Mouse (Mus musculus) liver, postnatal 0 days (tissue): ENCODE data around the gene Fbxw21. TPM values are rescaled to one million over a fixed set of nuclear protein-coding genes. Genes with fewer than 3 reads are reported as not detected.
"Not testable (repeated sequence)": the region's sequence is repeated elsewhere in the genome, so short reads cannot be mapped to it uniquely, and the experiment has no call there.

Experiments used
- ATAC-seq: fragments of 200-750 bp; cut with Nextera tagmentation; 2 replicates; pipeline ENCODE4 v1.8.0; 2017; ENCODE audit warnings: mild to moderate bottlenecking, moderate library complexity
- DNase-seq: peaks from one replicate; pipeline ENCODE4 v3.0.0-alpha.2; 2016
- H3K27ac ChIP-seq: fragments of 300-500 bp; sonication (generic); 2 replicates; pipeline ENCODE4 v1.5.1; 2014; ENCODE audit warnings: antibody characterized with exemption, moderate library complexity, mild to moderate bottlenecking, low read depth
- H3K27me3 ChIP-seq: fragments of 300-500 bp; sonication (generic); 2 replicates; pipeline ENCODE4 v1.6.1; 2014; ENCODE audit warnings: low read length, control low read depth, mixed read lengths; ENCODE audit not compliant: insufficient read depth
- H3K36me3 ChIP-seq: fragments of 300-500 bp; sonication (generic); replicated peaks from 2 replicates; pipeline ENCODE4 v1.6.1; 2014; ENCODE audit warnings: mild to moderate bottlenecking, control low read depth, low read length, moderate library complexity, mixed read lengths; ENCODE audit not compliant: insufficient read depth
- H3K4me1 ChIP-seq: fragments of 300-500 bp; sonication (generic); 2 replicates; pipeline ENCODE4 v1.6.1; 2014; ENCODE audit warnings: antibody characterized with exemption, mild to moderate bottlenecking, control low read depth; ENCODE audit not compliant: insufficient read depth
- H3K4me2 ChIP-seq: fragments of 300-500 bp; sonication (generic); 2 replicates; pipeline ENCODE4 v1.6.1; 2014; ENCODE audit warnings: low read depth, mild to moderate bottlenecking, low read length, moderate library complexity, mixed read lengths
- H3K4me3 ChIP-seq: fragments of 300-500 bp; sonication (generic); 2 replicates; pipeline ENCODE4 v1.5.1; 2014; ENCODE audit warnings: low read depth, low read length
- H3K9ac ChIP-seq: fragments of 300-500 bp; sonication (generic); replicated peaks from 2 replicates; pipeline ENCODE4 v1.6.1; 2014; ENCODE audit warnings: mild to moderate bottlenecking, moderate library complexity
- H3K9me3 ChIP-seq: fragments of 300-500 bp; sonication (generic); 2 replicates; pipeline ENCODE4 v1.6.1; 2016; ENCODE audit warnings: mild to moderate bottlenecking, control low read depth, low read length, mixed read lengths
- CTCF ChIP-seq: sonication (generic); IDR thresholded peaks from 2 replicates; pipeline ENCODE4 v1.5.1; 2016; ENCODE audit warnings: antibody characterized with exemption, low read depth
- EP300 ChIP-seq: IDR thresholded peaks from 2 replicates; pipeline ENCODE4 v1.6.1; 2016; ENCODE audit warnings: antibody characterized with exemption, low read depth, mild to moderate bottlenecking
- WGBS: fragments of 180-500 bp; shearing (Covaris S2); extraction: QIAGEN DNeasy Blood & Tissue Kit; methylation state at CpG from one replicate; pipeline ENCODE4 v1.1.7; 2014; ENCODE audit not compliant: insufficient replicate concordance; 5-methylcytosine and 5-hydroxymethylcytosine counted together
- polyA plus RNA-seq: library from polyadenylated mRNA; unstranded; fragments of >200 nt; fragmentation: Nextera tagmentation; extraction: Ambion mirVana; gene quantifications from 2 replicates; pipeline ENCODE4 v1.2.1, GENCODE M21; 2015

Gene Fbxw21
- polyA plus RNA-seq, result not detected in 2 replicates

DNA sequence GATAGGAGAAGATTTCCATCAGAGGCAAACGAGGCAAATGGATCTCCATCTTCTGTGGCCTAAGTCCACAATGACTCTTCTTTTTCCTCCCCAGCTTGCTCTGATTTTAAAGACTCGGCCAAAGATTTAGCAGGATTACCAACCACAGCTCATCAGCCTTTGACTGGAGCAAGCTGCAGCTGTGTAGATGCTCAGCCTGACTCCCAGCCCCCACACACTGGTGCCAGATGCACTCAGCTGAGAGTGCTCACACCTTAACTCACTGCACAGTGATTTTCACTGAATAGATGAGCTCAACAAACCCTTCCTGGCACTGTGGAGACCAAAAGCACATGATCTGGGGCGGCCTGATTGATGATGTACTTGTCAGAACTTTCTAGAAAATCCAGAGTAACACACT is at the start of gene Fbxw21:
TSS of gene Fbxw21 (minus strand) at position 101 of the 400 bp plus-strand sequence.
- no peaks in the 10 kb centered on the region for H3K4me1 ChIP-seq
- TF ChIP-seq CTCF, result no peak
- TF ChIP-seq EP300, result no peak
- no peak for ATAC-seq

DNA sequence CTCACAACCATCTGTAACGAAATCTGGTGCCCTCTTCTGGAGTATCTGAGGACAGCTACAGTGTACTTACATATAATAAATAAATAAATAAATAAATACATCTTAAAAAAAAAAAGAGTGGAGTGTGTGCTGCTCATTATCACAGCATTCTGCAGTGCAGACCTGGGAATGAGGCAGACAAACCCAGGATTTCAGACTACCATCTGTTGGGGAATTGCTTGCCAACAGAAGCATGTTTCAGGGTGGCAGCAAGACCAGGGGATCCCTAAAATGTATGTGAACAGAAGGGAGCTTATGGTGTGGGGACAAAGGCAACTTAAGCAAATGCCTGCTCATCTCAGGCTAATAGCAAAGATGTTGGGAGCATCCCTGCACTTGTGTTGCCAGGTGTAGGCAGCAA is 39.5 kb upstream of the Fbxw21 start:
- not testable (repeated sequence) for H3K4me1 ChIP-seq, ATAC-seq, H3K9ac ChIP-seq, H3K4me3 ChIP-seq, H3K27ac ChIP-seq, H3K4me2 ChIP-seq, DNase-seq, H3K27me3 ChIP-seq, H3K36me3 ChIP-seq, H3K9me3 ChIP-seq
- WGBS, result 43% methylated on average over 1 of the region's 1 CpGs

More for the DNA sequence above, at the start of gene Fbxw21:
- Histone ChIP-seq H3K4me3 (no peak within 1 kb of the TSS), H3K4me2 (no peak within 1 kb of the TSS), H3K9me3 (no peaks in the 10 kb centered on the region), H3K36me3 (no peaks in the 10 kb centered on the region), H3K27ac (no peak within 1 kb of the TSS), H3K27me3 (no peaks in the 10 kb centered on the region), H3K9ac (no peak within 1 kb of the TSS)
- WGBS, result 54% methylated on average over 3 of the region's 3 CpGs
- DNase-seq, result no peak

DNA sequence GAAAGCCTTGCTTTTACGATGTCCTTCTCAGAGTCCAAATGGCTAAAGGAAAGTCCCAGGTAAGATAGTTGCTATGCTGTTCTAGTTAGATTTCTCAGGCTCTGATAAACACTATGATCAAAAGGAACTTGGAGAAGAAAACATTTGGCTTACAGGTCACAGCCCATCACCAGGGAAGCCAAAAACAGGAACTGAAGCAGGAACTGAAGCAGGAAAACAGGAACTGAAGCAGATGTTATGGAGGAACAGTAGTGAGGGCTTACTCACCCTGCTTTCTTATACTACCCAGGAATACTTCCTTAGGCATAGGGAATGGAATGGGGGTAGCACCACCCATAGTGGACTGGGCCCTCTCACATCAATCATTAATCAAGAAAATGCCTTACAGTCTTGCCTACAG is 38.5 kb upstream of the Fbxw21 start:
- TF ChIP-seq EP300 (no peak), CTCF (no peak)
- Histone ChIP-seq H3K9me3 (no peaks in the 10 kb centered on the region), H3K27me3 (no peaks in the 10 kb centered on the region), H3K36me3 (no peaks in the 10 kb centered on the region), H3K4me3 (no peak overlapping the region), H3K4me2 (no peak overlapping the region), H3K9ac (no peak overlapping the region), H3K27ac (no peak overlapping the region), H3K4me1 (no peaks in the 10 kb centered on the region)
- DNase-seq (no peak), ATAC-seq (no peak)
- 81% methylated on average over 1 of the region's 1 CpGs for WGBS

DNA sequence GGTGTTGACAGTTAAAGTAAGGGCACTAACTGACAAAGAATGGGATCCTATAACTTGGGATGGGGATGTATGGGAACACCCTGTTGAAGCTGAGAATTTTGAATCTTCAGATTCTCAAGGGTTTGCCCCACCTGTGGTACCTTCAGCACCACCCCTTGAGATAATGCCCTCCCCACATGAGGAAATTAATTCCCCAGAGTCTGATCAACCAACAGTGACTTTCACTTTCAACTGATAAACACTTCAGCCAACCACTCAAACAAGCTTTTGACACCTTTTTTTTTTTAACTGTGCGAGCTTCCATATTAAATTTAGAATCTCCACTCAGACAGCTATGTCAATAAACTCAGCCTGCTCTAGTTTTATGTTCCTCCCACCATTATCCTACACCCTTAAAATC is 37.5 kb upstream of the Fbxw21 start:
- H3K36me3 ChIP-seq, result no peaks in the 10 kb centered on the region
- H3K9me3 ChIP-seq, result no peaks in the 10 kb centered on the region
- H3K9ac ChIP-seq, result no peak overlapping the region
- 67% methylated on average over 1 of the region's 1 CpGs for WGBS
- no peak for DNase-seq
- no peak for ATAC-seq
- no peak for TF ChIP-seq EP300
- TF ChIP-seq CTCF, result no peak
- H3K4me2 ChIP-seq, result no peak overlapping the region
- H3K4me3 ChIP-seq, result no peak overlapping the region
- H3K27me3 ChIP-seq, result no peaks in the 10 kb centered on the region
- H3K27ac ChIP-seq, result no peak overlapping the region
- H3K4me1 ChIP-seq, result no peaks in the 10 kb centered on the region

DNA sequence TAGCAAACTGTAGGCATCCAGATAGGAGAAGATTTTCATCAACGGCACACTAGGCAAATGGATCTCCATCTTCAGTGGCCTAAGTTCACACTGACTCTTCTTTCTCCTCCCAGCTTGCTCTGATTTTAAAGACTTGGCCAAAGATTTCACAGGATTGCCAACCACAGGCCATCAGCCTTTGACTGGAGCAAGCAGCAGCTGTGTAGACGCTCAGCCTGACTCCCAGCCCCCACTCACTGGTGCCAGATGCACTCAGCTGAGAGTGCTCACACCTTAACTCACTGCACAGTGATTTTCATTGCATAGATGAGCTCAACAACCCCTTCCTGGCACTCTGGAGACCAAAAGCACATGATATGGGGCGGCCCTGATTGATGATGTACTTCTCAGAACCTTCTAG is 34.0 kb upstream of the Fbxw21 start, which contains the start of gene Fbxw13:
TSS of gene Fbxw13 (minus strand) at position 101 of the 400 bp plus-strand sequence.
- not testable (repeated sequence) for H3K9ac ChIP-seq, H3K36me3 ChIP-seq, H3K27me3 ChIP-seq, H3K9me3 ChIP-seq, H3K4me3 ChIP-seq, ATAC-seq, DNase-seq, H3K27ac ChIP-seq, H3K4me2 ChIP-seq, H3K4me1 ChIP-seq
- 74% methylated on average over 3 of the region's 3 CpGs for WGBS

DNA sequence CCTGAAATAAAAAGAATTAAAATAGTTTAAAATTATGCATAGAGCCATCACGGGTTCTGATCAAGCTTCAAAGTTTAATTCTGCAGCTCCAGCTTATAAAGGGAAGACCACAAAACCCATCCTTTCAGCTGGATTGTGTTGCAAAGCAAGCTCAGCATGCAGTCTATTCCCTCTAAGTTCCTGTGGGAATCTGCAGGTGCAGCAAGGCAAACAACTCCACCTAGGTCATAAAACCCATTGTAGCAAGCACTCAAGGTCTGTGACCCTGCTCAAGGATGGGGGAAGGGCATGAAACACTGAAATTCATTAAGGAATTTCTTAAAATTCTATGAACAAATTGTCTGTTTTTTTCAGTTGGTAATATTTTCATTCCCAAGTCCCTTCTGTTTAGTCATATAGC is 15.4 kb upstream of the Fbxw21 start:
- 57% methylated on average over 1 of the region's 1 CpGs for WGBS
- Histone ChIP-seq H3K4me1 (no peaks in the 10 kb centered on the region), H3K4me2 (no peak overlapping the region), H3K4me3 (no peak overlapping the region), H3K36me3 (no peaks in the 10 kb centered on the region), H3K9ac (no peak overlapping the region), H3K9me3 (peaks cover 6% of the 10 kb centered on the region; the same call in 1 of the 2 replicates), H3K27me3 (no peaks in the 10 kb centered on the region), H3K27ac (no peak overlapping the region)
- no peak for ATAC-seq
- TF ChIP-seq CTCF, result no peak
- TF ChIP-seq EP300, result no peak
- no peak for DNase-seq

DNA sequence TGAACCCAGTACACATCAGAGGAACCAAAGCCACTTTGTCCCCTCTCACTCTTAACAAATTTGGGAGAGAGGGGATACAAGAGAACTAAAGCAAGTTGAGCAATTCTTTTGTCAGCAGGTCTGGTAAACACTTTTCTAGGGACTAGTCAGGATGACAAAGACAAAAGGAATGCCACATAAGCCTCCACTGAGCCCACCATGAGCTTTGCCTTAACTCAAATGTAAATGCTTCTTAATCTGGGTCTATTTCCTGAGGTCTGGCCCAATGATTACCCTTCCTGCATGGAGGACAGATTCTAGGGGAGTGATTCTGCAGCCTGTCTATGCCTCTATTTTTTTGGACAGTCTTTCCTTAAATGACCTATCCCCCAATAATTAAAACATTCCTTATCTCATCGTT is 14.5 kb upstream of the Fbxw21 start:
- no peak for DNase-seq
- no peak overlapping the region for H3K4me3 ChIP-seq
- no peak overlapping the region for H3K4me2 ChIP-seq
- H3K36me3 ChIP-seq, result no peaks in the 10 kb centered on the region
- peaks cover 6% of the 10 kb centered on the region; the same call in 1 of the 2 replicates for H3K9me3 ChIP-seq
- no peak for TF ChIP-seq EP300
- no peak for TF ChIP-seq CTCF
- 67% methylated on average over 1 of the region's 1 CpGs for WGBS
- no peaks in the 10 kb centered on the region for H3K27me3 ChIP-seq
- no peaks in the 10 kb centered on the region for H3K4me1 ChIP-seq
- H3K27ac ChIP-seq, result no peak overlapping the region
- no peak overlapping the region for H3K9ac ChIP-seq
- no peak for ATAC-seq
